Mouse (Mus musculus): Measurements from ENCODE around the gene Acmsd.

DNA sequence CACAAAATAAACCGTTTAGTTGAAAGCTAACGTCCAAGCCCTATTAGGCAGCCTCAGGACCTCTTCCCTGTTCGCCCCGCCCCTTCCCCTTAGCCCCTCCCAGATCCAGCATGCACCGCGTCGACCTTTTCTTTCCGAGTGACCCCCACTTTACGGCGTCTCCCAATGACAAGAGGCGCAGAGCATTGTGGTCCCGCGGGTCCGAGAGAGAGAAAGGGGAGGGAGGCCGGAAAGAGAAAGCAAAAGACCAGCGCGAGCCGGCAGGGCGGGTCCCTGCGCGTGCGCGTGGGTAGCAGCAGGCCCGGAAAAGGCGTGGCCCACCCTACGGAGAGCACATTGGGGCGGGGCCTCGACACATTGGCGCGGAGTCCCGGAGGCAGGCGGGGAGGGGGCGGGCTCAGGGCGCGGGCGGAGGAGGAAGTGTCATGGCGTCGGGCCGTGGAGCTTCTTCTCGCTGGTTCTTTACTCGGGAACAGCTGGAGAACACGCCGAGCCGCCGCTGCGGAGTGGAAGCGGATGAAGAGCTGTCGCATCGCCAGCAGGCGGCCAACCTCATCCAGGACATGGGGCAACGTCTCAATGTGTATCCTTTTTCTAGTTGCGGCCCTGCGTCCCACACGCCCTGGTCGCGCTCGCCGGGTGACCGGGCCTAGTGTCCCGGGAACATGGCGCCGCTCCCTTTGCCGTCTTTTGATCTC is 44.7 kb downstream of the Acmsd start, which contains the start of gene Ccnt2:
- TF ChIP-seq CTCF (conservative IDR thresholded peaks at IDR 0.05; ENCODE audit: low read length) (no peak), NANOG (IDR thresholded peaks at IDR 0.05; ENCODE audit: borderline replicate concordance, low read length) (no peak), POU5F1 (IDR thresholded peaks at IDR 0.05; ENCODE audit: borderline replicate concordance, low read length) (no peak)

Measured in E14TG2a.4 (cell line).